Mouse (Mus musculus) liver, embryonic 14.5 days (tissue): ENCODE data around the gene Rtn1. TPM values are rescaled to one million over a fixed set of nuclear protein-coding genes. Genes with fewer than 3 reads are reported as not detected.

Experiments
- ATAC-seq: fragments of 200-750 bp; cut with Nextera tagmentation; 2 replicates; pipeline ENCODE4 v1.8.0; 2017; ENCODE audit warnings: moderate number of reproducible peaks, mild to moderate bottlenecking, moderate library complexity; ENCODE audit not compliant: insufficient read depth
- DNase-seq, 3 experiments: peaks; one replicate each; pipeline ENCODE4 v3.0.0-alpha.2; 2012 to 2013; ENCODE audit warnings: low read depth in 3 of 3, low spot score in 3 of 3
- H3K27ac ChIP-seq: fragments of 300-500 bp; sonication (generic); 2 replicates; pipeline ENCODE4 v1.5.1; 2014; ENCODE audit warnings: moderate library complexity, mild to moderate bottlenecking, control low read depth, inconsistent platforms
- H3K27me3 ChIP-seq: fragments of 300-500 bp; sonication (generic); 2 replicates; pipeline ENCODE4 v1.6.1; 2014; ENCODE audit warnings: mild to moderate bottlenecking, low read length, moderate library complexity; ENCODE audit not compliant: control insufficient read depth, insufficient read depth
- H3K36me3 ChIP-seq: fragments of 300-500 bp; sonication (generic); replicated peaks from 2 replicates; pipeline ENCODE4 v1.6.1; 2014; ENCODE audit warnings: low read depth; ENCODE audit not compliant: control insufficient read depth, insufficient read depth
- H3K4me1 ChIP-seq, 2 experiments: fragments of 200-500 bp in 1 of 2; fragments of 300-500 bp in 1 of 2; sonication (generic) in 1 of 2; replicated peaks; 2 replicates each; pipeline ENCODE4 v1.6.1; 2012 to 2014; ENCODE audit warnings: antibody characterized with exemption in 1 of 2, inconsistent platforms in 1 of 2, low read length in 1 of 2; ENCODE audit not compliant: control insufficient read depth in 2 of 2, insufficient read depth in 2 of 2
- H3K4me2 ChIP-seq: fragments of 300-500 bp; sonication (generic); 2 replicates; pipeline ENCODE4 v1.6.1; 2014; ENCODE audit warnings: low read depth, mild to moderate bottlenecking, control low read depth, moderate library complexity
- H3K4me3 ChIP-seq, 2 experiments: fragments of 200-500 bp in 1 of 2; fragments of 300-500 bp in 1 of 2; sonication (generic) in 1 of 2; 2 replicates each; pipeline ENCODE4 v1.5.1; 2012 to 2014; ENCODE audit warnings: low read depth in 2 of 2, low read length in 2 of 2, mild to moderate bottlenecking in 2 of 2, control low read depth in 1 of 2, inconsistent platforms in 1 of 2, moderate library complexity in 1 of 2; ENCODE audit not compliant: insufficient read depth in 1 of 2
- H3K9ac ChIP-seq: fragments of 300-500 bp; sonication (generic); replicated peaks from 2 replicates; pipeline ENCODE4 v1.6.1; 2014; ENCODE audit warnings: mild to moderate bottlenecking, control low read depth, moderate library complexity
- H3K9me3 ChIP-seq: fragments of 300-500 bp; sonication (generic); 2 replicates; pipeline ENCODE4 v1.6.1; 2016; ENCODE audit warnings: low read length, mixed read lengths; ENCODE audit not compliant: control insufficient read depth
- CTCF ChIP-seq: IDR thresholded peaks from 2 replicates; pipeline ENCODE4 v1.5.1; 2016; ENCODE audit warnings: antibody characterized with exemption, low read depth, control low read depth
- EP300 ChIP-seq: IDR thresholded peaks from 2 replicates; pipeline ENCODE4 v1.6.1; 2016; ENCODE audit warnings: antibody characterized with exemption, low read depth
- WGBS: fragments of 180-500 bp; shearing (Covaris S2); extraction: QIAGEN DNeasy Blood & Tissue Kit; methylation state at CpG from one replicate; pipeline ENCODE4 v1.1.7; 2014; ENCODE audit not compliant: insufficient replicate concordance; 5-methylcytosine and 5-hydroxymethylcytosine counted together
- polyA plus RNA-seq, 2 experiments: library from polyadenylated mRNA; depleted of rRNA in 1 of 2; stranded (reverse) in 1 of 2; unstranded in 1 of 2; fragments of >200 nt; fragmentation: Nextera tagmentation in 1 of 2; extraction: Ambion mirVana in 1 of 2; gene quantifications; 2 replicates each; pipeline versions ENCODE4 v1.2.1 to v1.2.3; 2012 to 2014

Gene Rtn1
- polyA plus RNA-seq, 2 experiments = 0.63 to 1.5 TPM

GRCm38 (mm10) chr12:72390346-72390745 lies 18.5 kb downstream of the Rtn1 start:
- TF ChIP-seq CTCF = no peak
- TF ChIP-seq EP300 = no peak
- 0 out of 4 replicates have a peak, but pooled peaks cover 0 to 2% of the 10 kb centered on the region in 2 experiments for H3K4me1 ChIP-seq
- H3K27ac ChIP-seq = no peak overlapping the region
- no peak for DNase-seq
- no peak for ATAC-seq
- H3K36me3 ChIP-seq = no peaks in the 10 kb centered on the region
- no peak overlapping the region for H3K4me3 ChIP-seq
- H3K9me3 ChIP-seq = no peaks in the 10 kb centered on the region
- H3K9ac ChIP-seq = no peak overlapping the region
- H3K4me2 ChIP-seq = no peak overlapping the region
- 37% methylated on average over 2 of the region's 2 CpGs for WGBS
- H3K27me3 ChIP-seq = no peaks in the 10 kb centered on the region

DNA sequence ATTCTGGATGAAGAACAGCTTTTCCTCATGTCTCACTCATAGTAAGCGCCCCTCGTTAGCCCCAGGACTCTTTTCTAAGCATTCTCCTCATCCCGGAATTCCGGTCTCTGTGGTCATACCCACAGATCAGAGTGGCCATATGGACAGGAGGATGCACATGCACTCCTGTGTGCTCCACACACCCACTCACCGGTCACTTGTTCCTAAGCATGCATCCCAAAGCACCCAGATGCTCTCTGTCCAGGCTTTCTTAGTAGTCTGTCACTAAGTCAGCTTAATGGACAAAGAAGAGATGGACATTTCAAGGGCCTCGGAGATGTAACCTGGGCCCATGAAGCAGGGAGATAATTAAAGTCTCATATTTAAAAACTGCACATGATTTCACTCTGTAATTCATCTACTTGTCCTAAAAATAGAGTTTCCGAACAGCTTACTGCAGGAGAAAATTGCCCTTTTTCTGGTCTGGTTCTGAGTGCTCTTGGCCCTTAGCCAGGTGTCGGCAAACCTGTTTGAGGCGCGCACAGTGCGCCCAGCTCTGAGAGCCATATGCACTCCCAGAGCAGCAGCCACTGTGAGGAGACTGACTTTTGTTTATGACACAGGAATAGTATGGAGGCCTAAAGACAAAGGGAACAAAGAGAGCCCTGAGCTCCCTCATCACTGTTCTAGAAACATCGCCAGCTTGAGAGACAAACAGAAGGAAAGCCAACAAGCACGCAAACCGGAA lies 19.3 kb downstream of the Rtn1 start:
- no peak for ATAC-seq

DNA sequence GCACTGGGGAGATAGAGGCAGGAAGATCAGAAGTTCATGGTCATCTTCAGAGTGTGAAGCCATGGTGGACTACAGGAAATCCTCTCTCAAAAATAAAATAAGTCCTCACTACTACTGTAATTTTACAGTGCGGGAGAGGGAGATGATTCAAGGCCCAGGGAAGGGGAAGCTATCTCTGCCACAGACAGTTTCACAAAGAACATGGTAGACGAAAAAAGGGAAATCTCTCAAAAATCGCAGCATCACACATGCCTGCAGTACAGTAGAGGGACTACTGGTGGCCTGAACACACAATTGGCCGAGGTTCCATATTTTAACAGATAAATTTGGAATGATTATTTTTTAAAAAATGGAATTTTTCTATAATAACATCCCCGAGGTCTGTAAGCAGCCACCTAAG lies 20.0 kb downstream of the Rtn1 start:
- ATAC-seq (no peak), DNase-seq (no peak)
- no peak overlapping the region for H3K27ac ChIP-seq
- H3K4me2 ChIP-seq = no peak overlapping the region
- H3K4me3 ChIP-seq = no peak overlapping the region
- H3K9me3 ChIP-seq = no peaks in the 10 kb centered on the region
- H3K9ac ChIP-seq = no peak overlapping the region
- 0 out of 4 replicates have a peak, but pooled peaks cover 0 to 2% of the 10 kb centered on the region in 2 experiments for H3K4me1 ChIP-seq
- no peaks in the 10 kb centered on the region for H3K27me3 ChIP-seq
- WGBS = 50% methylated on average over 5 of the region's 5 CpGs
- H3K36me3 ChIP-seq = no peaks in the 10 kb centered on the region
- no peak for TF ChIP-seq CTCF
- no peak for TF ChIP-seq EP300

More for the DNA sequence above, 19.3 kb downstream of the Rtn1 start:
- Histone ChIP-seq H3K36me3 (no peaks in the 10 kb centered on the region), H3K27ac (no peak overlapping the region), H3K9ac (no peak overlapping the region), H3K4me1 (0 out of 4 replicates have a peak, but pooled peaks cover 0 to 2% of the 10 kb centered on the region in 2 experiments), H3K27me3 (no peaks in the 10 kb centered on the region), H3K4me2 (no peak overlapping the region), H3K9me3 (no peaks in the 10 kb centered on the region), H3K4me3 (no peak overlapping the region)
- TF ChIP-seq EP300 (no peak), CTCF (no peak)
- no peak for DNase-seq
- WGBS = 79% methylated on average over 14 of the region's 14 CpGs

GRCm38 (mm10) chr12:72388135-72388534 lies 20.7 kb downstream of the Rtn1 start:
- WGBS = 60% methylated on average over 6 of the region's 6 CpGs
- Histone ChIP-seq H3K36me3 (no peaks in the 10 kb centered on the region), H3K4me1 (no peaks in the 10 kb centered on the region), H3K4me3 (no peak overlapping the region), H3K4me2 (no peak overlapping the region), H3K9ac (no peak overlapping the region), H3K27ac (no peak overlapping the region), H3K27me3 (no peaks in the 10 kb centered on the region), H3K9me3 (no peaks in the 10 kb centered on the region)
- no peak for DNase-seq
- TF ChIP-seq EP300 (no peak), CTCF (no peak)
- ATAC-seq = no peak

DNA sequence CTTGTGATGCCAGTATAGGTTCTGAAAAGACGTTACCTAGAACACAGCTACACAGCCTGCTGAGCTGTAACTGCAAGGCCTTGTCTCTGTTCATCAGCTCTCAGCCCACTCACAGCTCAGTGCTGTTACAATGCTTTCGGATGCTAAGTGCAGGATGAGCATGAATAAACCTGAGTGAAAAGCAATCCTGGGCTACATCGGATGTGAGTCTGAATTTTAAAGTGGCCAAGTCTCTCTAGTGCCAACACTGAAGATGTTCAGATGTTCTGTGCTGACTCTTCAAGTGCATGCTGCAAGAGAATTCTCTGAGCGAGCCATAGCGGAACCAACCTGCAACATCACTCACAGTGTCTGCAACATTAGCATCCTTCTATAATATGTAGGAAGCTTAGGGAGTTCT lies 32.5 kb downstream of the Rtn1 start:
- Histone ChIP-seq H3K36me3 (no peaks in the 10 kb centered on the region), H3K27ac (no peak overlapping the region), H3K4me1 (no peaks in the 10 kb centered on the region), H3K9me3 (no peaks in the 10 kb centered on the region), H3K4me3 (no peak overlapping the region), H3K27me3 (no peaks in the 10 kb centered on the region), H3K4me2 (no peak overlapping the region), H3K9ac (no peak overlapping the region)
- DNase-seq = no peak
- 65% methylated on average over 5 of the region's 5 CpGs for WGBS
- TF ChIP-seq CTCF (no peak), EP300 (no peak)
- no peak for ATAC-seq
